Mouse (Mus musculus) gastrocnemius, adult 2 months (tissue): Measurements from ENCODE around the gene Fbxo39. TPM values are rescaled to one million over a fixed set of nuclear protein-coding genes. Genes with fewer than 3 reads are reported as not detected.
A peak's percentile ranks its signal among the peaks of the same experiment; 100 is the strongest.

ENCODE experiments used
- DNase-seq: peaks from one replicate; pipeline ENCODE4 v3.0.0; 2022
- H3K27ac ChIP-seq: fragments of 200-600 bp; 2 replicates; pipeline ENCODE4 v1.8.1; 2022; ENCODE audit warnings: mild to moderate bottlenecking
- H3K4me3 ChIP-seq: fragments of 200-600 bp; 2 replicates; pipeline ENCODE4 v1.8.1; 2022; ENCODE audit warnings: mild to moderate bottlenecking, moderate library complexity
- CTCF ChIP-seq: fragments of 200-600 bp; IDR thresholded peaks from 2 replicates; pipeline ENCODE4 v1.8.1; 2022; ENCODE audit warnings: antibody characterized with exemption, mild to moderate bottlenecking, moderate library complexity
- intact Hi-C: fragments of 180-260 bp; cut with DNase I; formaldehyde crosslinking; loops from one replicate; pipeline ENCODE4 v1.15.1; 2025
- total RNA-seq, 2 experiments: library from RNA; stranded (reverse); gene quantifications; 2 replicates each; pipeline ENCODE4 v1.2.3; 2021

Fbxo39 gene
- total RNA-seq, 2 experiments from 2014 or later, result not detected

DNA sequence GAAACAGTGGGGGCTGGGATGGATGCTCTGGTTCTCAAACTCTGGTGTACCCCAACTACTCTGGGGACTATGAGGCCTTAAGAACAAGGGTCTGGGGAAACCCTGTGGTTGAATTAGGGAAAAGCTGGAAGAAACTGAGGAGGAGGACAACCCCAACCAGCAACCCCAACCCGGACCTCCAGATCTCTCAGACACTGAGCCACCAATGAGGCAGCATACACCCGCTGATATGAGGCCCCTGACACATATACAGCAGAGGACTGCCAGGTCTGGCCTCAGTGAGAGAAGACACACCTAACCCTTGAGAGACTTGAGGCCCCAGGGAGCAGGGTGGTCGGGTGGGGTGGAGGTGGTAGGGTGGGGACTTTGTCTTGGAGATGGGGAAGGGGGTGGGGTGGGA is 27.6 kb upstream of the Fbxo39 start:
- TF ChIP-seq CTCF, result no peak
- no peak overlapping the region for H3K4me3 ChIP-seq
- no peak for DNase-seq
- intact Hi-C loops, result no loop called here
- no peak overlapping the region for H3K27ac ChIP-seq

DNA sequence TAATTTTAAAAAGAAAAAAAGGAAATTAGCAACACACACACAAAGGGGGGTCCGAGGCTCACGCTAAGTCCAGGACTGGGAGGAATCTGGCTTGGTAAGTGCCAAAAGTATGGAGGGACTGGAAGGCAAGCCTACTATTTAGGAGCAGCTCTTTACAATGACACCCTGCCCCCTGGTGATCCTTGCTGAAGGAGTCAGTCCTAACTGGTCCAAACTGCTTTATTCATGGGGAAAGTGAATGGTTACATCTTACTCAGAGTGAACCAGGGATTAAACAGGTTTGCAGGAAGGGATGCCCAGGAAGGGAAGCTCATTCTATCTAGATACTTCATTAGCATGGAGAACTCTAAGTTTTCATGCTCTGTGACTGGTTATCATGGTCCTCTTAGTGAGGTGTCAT is 27.1 kb upstream of the Fbxo39 start:
- TF ChIP-seq CTCF, result no peak
- DNase-seq, result no peak
- no peak overlapping the region for H3K27ac ChIP-seq
- intact Hi-C loops, result no loop called here
- no peak overlapping the region for H3K4me3 ChIP-seq

DNA sequence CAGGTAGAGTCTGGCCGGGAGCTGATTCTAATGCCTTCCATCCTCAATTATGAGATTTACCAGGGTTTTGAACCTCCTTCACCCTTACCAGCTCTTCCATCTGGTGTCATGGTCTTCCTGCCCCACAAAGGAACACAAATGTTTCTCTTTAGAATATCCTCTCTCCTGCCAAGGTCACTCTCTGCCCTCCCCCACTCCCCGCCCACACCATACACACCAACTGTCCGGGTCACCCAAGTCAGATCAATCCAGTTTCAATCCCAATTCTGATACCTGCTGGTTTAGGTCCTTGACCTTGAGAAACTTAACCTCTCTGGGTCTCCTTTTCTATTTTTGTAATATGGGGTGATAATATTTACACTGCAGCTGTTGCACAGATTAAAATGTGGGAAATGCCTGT is 26.7 kb upstream of the Fbxo39 start:
- no peak overlapping the region for H3K27ac ChIP-seq
- TF ChIP-seq CTCF, result no peak
- no peak for DNase-seq
- intact Hi-C loops, result no loop called here
- no peak overlapping the region for H3K4me3 ChIP-seq

DNA sequence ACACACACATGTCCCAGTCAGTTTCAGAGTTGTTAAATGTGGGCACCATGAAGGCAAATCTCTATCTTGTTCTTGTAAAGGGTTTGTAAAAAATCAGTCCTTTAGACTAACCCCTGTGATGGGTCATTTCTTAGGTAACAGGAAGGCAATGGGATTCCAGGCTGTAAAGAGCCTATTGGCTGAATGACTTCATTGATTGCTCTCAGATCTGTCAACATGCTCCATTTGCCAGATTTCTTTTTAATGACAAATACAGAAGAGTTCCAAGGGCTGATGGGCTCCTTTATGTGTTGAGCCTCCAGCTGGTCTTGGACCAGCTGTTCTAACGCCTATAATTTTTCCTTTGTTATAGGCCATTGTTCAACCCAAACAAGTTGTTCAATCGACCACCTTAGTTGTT is 21.1 kb upstream of the Fbxo39 start:
- Histone ChIP-seq H3K27ac (no peak overlapping the region), H3K4me3 (no peak overlapping the region)
- no peak for DNase-seq
- TF ChIP-seq CTCF, result no peak
- intact Hi-C loops, result no loop called here

DNA sequence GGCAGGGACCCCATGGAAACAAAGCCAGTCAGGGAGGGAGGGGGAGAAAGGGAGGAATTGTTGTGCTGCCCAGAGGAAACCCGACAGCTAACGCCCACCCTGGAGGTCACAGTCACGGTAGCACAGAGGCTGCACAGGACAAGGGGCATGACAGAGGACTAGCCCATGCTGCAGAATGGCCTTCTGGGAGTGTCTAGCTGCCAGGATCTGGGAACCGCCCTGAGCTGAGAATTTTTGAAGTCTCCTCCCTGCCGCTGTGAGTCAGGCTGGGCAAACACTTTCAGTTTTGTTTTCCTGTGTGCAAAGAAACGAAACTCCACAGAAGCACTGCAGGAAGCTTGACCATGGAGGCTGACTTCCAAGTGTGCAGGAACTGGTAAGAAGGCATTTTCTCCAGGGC is 12.9 kb upstream of the Fbxo39 start, which contains the start of gene Xaf1:
Xaf1 (plus strand) TSS at position 296 of the 400 bp plus-strand sequence.
- Histone ChIP-seq H3K4me3 (peak within 1 kb of the TSS; percentile 78), H3K27ac (peak within 1 kb of the TSS; percentile 82)
- peak; percentile 72 for DNase-seq
- TF ChIP-seq CTCF, result no peak
- intact Hi-C loops, result no loop called here

DNA sequence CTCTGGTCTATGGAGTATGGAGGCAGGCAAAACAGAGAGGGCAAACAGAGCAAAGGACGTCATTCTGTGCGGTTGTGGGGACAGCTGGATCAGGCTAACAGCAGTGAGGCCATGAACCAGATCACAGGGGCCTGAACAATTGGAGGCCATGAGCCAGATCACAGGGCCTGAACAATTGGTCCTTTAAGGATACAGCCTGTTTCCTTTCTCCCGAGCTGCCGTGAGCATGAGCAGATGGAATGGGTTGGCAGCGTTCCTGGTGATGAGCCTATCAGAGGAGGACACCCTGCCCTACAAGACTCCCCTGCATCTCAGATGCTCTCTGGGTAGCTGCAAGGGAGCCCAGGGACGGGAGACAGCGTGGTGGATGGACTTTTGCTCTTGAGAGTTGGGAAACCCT is 12.0 kb upstream of the Fbxo39 start:
- DNase-seq, result peak; percentile 66
- intact Hi-C loops, result no loop called here
- peak overlapping the region; percentile 82 for H3K27ac ChIP-seq
- no peak for TF ChIP-seq CTCF
- H3K4me3 ChIP-seq, result peak overlapping the region; percentile 78

DNA sequence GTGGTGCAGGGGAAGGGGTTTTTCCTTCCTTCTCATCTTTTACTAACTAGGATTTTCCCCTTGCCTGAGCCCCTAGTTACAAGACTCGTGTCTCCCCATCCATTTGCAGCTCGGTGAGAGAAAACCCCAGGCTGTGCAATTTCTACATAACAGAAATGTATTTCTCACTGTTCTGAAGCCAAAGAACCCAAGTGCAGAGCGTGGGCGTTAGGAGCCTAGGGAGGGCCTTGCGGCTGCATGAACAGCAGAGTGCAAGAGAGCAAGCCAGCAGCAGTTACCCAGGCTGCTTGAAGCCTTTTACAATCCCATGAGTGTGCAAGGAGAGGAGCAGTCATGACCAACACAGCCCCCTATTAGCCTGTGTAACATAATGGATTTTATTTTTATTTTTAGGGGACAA is 6.8 kb upstream of the Fbxo39 start:
- Histone ChIP-seq H3K4me3 (no peak overlapping the region), H3K27ac (no peak overlapping the region)
- intact Hi-C loops, result no loop called here
- DNase-seq, result no peak
- TF ChIP-seq CTCF, result no peak

DNA sequence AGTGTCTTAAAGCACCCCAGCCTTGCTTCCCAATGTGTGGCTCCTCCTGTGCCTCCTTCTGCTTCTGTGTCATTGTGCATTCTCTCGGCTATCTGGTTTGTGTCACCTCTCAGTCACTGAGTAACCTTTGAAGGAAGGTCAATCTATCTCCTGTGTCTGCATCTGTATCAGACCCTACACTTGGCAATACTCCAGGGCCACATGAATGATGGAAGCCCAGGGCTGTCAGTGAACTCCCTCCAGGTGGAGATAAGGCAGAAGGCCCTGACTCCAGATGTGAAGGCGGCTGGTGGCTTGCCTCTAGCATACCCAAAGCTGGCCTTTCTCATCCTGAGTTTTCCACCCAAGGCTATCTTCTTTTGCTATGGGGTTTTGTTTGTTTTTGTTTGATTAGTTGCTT is 5.3 kb upstream of the Fbxo39 start:
- H3K27ac ChIP-seq, result no peak overlapping the region
- intact Hi-C loops, result no loop called here
- DNase-seq, result no peak
- H3K4me3 ChIP-seq, result no peak overlapping the region
- no peak for TF ChIP-seq CTCF

DNA sequence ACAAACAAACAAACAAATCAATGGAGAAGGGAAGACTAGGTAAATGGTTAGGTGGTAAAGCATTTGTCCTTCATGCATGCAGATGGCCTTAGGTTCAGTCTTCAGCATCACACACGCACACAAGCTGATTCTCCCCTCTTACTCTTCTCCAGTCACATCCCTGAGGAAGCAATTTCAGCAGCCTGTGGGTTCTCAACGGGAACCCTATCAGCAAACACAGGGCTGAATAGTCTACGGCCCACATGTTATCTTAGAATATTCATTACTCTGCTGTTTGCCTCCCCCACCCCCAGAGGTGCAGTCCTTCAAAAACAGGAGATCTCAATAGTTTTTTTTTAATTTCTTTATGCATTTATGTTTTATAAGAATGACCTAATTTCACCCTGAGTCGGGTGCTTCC is 3.8 kb upstream of the Fbxo39 start:
- Histone ChIP-seq H3K27ac (no peak overlapping the region), H3K4me3 (no peak overlapping the region)
- TF ChIP-seq CTCF, result no peak
- intact Hi-C loops, result no loop called here
- no peak for DNase-seq

DNA sequence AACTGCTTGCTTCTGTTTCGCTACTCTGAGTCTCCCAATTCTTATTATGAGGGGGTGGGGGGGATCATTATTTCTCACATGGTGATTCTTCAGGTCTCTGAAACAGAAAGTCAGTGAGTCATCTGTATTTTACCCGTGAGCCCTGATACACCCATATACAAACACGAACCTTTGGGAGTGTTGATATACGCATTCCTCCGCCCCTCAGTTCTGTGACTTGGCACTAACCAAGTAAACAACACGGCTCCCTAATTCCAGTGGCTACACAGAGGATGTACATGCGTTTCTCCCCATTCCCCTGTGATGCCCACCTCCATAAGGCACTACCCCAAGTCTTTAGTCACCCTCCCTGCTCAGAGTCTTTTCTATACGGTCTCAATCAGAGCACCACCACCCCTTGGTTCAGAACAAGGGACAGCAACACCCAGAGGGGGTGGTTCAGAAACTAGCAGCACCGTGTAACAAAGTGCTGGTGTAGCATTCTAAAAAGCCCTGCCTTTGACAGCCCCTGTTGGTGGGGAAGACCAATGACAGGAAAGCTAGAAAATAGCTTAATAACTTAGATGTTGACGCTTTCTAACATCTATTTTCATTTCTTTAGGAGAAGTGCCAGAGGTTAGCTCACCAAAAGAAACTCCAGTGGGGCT is 2.8 kb upstream of the Fbxo39 start:
- intact Hi-C loops, result no loop called here
- TF ChIP-seq CTCF, result no peak
- Histone ChIP-seq H3K4me3 (no peak overlapping the region), H3K27ac (no peak overlapping the region)
- DNase-seq, result no peak

DNA sequence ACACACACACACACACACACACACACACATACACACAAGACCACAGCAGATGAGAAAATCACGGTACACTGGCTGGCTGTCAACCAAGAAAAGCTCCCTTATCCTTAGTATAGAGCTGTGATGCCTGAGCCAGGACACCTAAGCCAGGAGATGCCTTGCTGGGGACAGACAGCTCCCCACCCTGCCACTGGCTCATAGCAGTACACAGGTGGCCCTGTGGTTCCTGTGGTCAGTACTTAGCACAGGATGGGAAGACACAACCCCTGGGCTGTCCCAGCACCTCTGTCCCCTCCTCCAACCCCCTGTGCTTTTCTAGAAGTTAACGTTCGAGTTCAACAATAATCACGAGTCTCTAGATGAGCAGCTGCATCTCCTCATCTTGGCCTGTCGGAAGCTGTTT is 3.8 kb downstream of the Fbxo39 start:
- no peak for TF ChIP-seq CTCF
- no peak for DNase-seq
- Histone ChIP-seq H3K4me3 (no peak overlapping the region), H3K27ac (no peak overlapping the region)
- intact Hi-C loops, result no loop called here

DNA sequence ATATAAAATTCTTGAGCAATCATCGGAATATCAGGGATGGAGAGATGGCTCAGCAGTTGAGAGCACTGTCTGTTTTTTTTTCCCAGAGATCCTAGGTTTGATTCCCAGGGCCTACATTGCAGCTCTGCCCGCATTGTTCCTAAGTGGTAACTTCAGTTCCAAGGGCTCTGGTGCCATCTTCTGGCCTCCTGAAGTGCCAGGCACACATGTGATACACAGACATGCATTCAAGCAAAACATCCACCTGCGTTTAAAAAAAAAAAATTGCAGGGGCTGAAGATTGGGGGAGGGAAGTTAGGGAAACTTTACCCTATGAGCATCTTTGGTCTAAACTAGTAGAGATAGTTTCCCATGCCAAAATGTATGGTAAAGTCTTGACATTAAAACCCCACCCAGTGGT is 10.2 kb downstream of the Fbxo39 start:
- H3K27ac ChIP-seq, result no peak overlapping the region
- H3K4me3 ChIP-seq, result no peak overlapping the region
- peak; percentile 58 for TF ChIP-seq CTCF
- intact Hi-C loops, result loop anchor here (2.0 kb wide), 1 partner anchor 100 kb away; no protein-coding TSS in a partner anchor
- DNase-seq, result no peak

DNA sequence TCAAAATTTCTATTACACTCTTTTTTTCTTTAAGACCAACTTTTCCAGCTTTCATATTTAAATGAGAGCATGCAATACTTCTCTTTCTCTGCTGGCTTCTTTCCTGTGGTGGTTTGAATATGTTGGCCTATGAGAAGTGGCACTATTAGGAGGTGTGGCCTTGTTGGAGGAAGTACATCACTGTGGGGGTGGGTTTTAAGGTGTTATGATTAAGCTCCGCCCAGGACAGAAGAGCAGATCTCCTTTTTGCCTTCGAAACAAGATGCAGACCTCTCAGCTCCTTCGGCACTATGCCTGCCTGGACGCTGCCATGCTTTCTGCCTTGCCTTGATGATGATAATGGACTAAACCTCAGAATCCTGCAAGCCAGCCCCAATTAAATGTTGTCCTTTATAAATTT is 11.5 kb downstream of the Fbxo39 start:
- no peak overlapping the region for H3K4me3 ChIP-seq
- no peak for DNase-seq
- no peak overlapping the region for H3K27ac ChIP-seq
- no peak for TF ChIP-seq CTCF
- intact Hi-C loops, result loop anchor here (2.0 kb wide), 1 partner anchor 101 kb away; no protein-coding TSS in a partner anchor

DNA sequence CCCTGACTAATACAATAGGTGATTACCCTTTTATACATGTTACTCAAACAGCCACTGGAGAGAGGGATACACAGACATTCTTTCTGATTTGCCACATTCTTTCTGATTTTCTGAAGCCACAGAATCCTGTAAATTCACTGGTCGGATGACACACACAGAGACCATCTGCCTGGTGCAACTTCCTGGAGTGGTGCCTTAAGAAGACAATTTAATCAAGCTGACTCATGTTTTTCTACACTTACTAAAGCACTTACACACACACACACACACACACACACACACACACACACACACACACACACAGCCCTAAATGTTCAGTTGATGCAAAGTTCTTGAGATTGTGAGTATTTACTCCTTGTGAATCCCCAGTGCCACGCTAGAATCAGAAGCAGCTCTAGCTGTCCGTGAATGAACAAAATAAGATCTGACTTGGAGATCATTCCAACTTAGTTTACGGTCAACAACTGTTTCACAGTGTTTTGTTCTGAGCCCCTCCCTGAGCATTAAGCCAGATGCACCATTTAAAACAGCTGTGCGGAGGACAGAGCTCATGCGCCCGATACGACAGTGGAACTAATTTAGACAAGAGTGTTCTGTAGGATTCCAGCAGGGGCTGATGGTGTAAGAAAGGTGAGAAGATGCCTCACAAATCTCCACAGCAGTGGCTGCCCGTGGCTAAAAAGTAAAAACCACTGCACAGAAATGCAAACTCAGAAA is 18.9 kb downstream of the Fbxo39 start:
- DNase-seq, result no peak
- no peak overlapping the region for H3K4me3 ChIP-seq
- no peak overlapping the region for H3K27ac ChIP-seq
- intact Hi-C loops, result no loop called here
- TF ChIP-seq CTCF, result no peak
